Mouse (Mus musculus): ENCODE results near the gene Ak3.
A peak's percentile ranks its signal among the peaks of the same experiment; 100 is the strongest.

Gene Ak3

DNA sequence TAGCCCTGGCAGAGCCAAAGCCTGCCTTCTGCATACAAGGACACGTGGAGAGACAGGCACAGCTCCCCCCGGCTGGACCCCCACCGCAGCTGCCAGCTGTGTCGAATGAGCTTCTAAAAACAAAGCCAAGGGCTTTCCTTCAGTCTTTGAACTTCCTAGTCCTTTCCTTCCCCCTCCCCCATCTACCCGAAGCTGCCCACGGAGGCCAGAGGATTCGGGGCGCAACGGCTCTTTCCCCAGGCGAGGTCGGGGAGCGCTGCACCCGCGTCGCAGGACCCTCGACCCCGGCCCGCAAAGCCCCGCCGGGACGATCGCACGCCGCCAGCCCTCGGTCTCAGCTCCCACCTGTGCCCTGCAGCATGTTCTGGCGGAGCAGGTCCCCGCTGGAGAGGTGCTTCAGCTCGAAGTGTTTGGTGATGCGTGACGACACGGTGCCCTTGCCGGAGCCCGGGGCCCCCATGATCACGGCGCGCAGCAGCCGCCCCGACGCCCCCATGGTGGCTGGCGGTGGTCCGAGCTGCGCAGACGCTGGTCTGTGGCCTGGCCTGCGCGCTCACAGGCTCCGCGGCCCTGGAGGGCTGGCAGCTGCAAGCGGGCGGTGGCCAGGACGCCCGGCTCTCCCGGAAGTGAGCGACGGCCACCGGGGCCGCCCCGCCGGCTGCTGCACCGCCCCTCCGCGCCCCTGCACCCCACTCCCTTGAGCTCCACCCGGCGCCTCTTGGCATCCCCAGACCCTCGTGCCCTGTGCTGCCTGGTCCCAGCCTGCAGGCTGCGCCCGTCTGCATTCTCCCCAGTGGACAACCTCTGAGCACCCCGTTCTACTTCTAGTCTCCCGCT is at the start of gene Ak3:
TSS of gene Ak3 (minus strand) at position 628 of the 837 bp plus-strand sequence.
- peak; percentile 83 to 86 for DNase-seq

DNA sequence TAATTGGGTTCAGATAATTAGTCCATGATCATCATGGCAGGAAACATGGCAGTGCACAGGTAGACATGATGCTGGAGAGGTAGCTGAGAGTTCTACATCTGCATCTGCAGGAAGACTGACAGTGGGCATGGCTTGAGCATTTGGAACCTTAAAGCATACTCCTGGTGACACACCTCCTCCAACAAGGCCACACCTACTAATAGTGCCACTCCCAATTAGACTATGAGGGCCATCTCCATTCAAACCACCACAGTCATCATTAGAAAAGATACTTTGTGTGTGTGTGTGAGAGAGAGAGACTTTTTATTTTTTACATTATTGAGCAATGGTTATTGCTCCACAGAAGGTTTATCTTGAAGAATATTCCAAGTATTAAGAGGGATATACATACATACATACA is 44.4 kb upstream of the Ak3 start:
- DNase-seq = no peak

DNA sequence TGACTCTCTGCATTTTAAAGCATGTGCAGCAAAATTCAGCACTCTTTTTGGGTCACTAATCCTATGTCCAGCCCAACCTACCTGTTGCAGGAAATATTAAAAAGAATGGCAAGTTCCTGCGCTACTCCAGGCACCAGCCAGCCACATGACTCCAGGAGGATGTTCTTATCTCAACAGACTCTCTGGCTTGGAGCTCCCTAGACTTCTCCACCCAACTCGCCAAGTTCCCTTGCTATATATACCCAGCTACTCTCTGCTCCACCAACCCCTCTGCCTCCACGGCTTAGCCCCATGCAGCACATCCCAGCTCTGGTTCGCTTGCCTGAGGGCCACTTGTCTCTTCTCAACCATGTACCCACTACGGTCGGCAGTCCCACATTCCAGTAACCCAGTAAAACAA is 40.9 kb upstream of the Ak3 start:
- DNase-seq = no peak

- DNase-seq = peak; percentile 18 to 39
These were observed 27.0 kb upstream of the Ak3 start for GRCm38 (mm10) chr19:29074802-29075201.

DNA sequence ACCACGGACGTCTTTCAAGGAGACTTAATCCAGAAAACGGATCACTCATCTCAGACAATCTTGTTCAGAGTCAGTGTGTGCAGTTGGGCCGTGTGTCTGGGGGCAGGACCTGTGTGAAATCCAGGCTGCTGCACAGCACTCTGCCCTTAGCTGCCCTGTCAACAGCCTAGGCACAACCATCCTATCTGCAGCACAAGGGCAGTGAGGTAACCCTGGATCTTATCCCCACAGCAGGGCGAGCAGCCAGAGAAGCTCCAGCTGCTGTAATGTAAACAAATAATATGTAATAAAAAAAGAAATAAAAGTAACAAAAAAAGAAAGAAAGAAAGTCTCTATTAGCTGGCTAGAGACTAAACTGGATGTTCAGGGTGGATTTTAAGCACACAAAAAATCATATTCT is 21.4 kb upstream of the Ak3 start:
- DNase-seq = no peak

DNA sequence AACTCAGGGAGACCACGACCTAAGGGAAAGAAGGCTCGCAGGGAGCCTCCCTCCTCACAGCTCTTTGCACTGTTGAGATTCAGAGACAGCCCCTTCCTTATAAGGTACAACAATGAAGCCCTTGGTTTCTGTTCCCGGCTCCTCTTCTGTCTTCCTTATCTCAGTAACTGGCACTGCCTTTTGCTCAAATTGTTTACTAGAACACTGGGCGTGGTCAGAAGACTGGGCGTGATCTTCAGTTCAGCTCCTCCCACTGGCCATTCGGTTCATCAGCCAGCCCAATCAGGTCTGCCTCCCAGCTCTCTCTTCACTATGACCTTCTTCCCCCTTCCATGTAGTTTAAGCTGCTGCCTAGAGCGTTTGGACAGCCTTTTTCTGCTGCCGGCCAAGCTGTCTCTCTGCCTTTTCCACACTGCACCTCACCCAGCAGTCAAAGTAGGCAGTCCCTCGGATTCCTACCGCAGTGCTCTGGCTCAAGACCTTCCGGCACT is 19.3 kb upstream of the Ak3 start:
- peak; percentile 26 to 37 for DNase-seq

- DNase-seq = peak in 1 of 2 experiments; percentile 35
These were observed 16.8 kb upstream of the Ak3 start for GRCm38 (mm10) chr19:29064451-29065102.

DNA sequence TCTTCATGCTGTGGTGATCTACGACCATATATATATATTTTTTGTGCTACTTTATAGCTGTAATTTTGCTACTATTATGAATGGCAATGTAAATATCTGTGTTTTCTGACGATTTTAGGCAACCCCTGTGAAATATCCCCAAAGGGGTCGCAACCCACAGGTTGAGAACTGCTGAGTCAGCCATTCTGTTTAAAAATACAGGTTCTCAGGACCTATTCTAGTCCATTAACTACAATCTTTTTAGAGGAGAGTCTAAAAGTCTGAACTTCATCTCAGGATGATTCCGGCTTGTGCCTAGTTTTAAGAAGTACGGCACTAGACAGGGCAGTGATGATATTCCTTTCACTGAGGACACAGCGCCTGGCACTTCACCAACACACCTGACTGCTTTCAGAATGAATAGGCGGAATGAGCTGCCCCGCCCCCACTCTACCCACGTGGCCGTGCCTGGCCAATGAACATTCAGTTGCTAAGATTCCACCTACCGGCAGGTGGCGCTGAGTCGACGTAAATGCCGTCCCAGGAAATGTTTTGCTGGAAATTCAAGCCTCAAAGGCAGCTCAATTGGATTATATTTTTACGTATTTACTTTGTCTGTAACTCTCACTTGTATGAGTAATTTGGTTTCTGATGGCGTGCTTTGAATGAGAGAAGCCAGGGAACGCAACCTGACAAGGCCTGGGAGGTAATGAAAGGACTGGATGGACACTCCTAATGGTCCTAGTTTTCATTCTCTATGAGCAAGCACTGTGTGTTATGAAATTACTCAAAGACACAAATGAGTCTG is 16.0 kb upstream of the Ak3 start:
- DNase-seq = peak; percentile 97 to 99

DNA sequence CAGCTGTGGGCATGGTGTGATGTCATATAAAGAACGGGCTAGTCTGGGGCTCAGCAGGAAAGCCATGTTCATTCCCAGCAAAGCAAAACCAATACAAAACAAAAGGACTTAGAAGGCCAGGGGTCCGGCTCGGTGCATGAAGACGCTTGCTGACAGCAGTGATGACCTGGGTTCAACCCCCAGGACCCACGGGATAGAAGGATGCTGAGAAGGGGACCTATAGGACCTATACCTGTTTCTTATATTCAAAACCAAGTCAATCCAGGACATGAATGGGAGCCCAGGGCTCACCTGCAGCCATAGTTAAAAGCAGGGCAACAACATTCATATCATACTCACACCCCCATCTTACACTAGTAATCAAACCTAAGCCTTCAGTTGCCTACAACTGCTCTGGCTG is 15.2 kb upstream of the Ak3 start:
- DNase-seq = no peak

DNA sequence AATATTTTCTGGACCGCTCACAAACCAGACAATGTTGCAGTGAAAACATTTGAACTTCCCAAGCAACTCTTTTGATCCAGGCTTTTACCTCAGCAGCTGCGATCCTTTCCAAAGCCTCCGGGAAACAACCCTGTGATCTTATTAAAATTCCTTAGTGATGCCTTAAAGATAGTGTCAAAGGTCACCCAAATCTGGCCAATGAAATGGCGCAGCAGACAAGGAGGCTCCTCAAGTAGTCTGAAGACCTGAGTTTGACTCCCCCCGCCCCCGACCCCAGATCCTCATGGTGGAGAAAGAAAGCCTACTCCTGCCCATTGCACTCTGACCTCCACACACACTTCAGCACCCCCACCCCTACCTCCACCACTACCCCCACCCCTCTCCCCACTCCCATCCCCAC is 12.5 kb upstream of the Ak3 start:
- no peak for DNase-seq

DNA sequence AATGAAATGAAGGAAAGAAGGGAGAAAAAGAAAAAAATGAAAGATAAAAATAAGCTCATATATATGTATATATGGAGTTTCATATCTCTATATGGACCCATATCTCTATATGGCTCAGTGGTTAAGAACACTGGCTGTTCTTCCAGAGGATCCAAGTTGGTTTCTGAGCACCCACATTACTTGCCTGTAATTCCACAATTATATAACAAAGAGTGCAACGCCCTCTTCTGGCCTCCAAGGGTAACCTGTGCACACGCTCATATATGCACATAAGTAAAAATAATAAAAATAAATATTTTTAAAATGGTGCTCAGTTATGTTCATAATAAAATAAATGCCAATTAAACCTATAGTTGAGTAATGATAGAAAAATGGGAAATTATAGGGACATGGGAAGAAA is 11.9 kb upstream of the Ak3 start:
- no peak for DNase-seq

DNA sequence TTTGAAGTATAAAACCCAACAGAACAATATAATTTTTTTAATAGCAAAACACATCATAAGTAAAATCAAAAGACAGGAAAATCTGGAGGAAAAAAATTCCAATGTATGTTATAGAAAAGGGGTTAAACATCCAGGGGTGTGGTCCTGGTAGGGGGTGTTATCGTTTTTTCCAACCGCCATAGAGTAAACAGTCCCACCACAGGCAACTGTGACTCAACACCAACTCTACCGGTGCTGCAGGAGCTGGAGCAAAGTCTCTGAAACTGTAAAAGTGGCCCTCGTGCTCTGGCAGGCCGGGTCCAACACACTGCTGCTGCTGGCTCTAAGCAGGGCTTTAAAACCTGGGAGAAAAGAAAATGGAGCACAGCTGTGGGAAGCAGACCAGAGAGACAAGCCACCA is 11.0 kb upstream of the Ak3 start:
- DNase-seq = no peak

- no peak for DNase-seq
These were observed 7.7 kb upstream of the Ak3 start for GRCm38 (mm10) chr19:29055469-29055868.

DNA sequence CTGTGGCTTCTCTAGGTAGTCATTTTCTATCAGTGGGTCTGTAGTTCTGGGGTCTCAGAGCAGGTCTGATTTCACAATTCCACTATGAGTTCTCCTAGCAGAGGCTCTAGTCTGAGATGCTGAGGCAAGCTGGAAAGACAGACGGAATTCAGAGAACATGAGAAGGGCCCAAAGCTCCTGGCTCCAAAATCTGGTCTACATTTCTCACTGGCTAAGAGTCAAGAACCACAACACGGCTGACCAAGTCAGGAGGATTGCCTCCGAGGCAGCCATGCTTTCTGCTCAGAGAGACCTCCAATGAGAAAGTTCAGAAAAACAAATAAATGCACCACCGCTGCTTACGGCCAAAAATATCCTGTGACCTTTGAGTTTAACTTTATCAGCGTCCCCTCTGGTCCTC is 6.8 kb upstream of the Ak3 start:
- no peak for DNase-seq

GRCm38 (mm10) chr19:29052786-29053185 is 5.0 kb upstream of the Ak3 start:
- DNase-seq = no peak

- no peak for DNase-seq
These were observed 2.6 kb upstream of the Ak3 start for GRCm38 (mm10) chr19:29050186-29050980.

DNA sequence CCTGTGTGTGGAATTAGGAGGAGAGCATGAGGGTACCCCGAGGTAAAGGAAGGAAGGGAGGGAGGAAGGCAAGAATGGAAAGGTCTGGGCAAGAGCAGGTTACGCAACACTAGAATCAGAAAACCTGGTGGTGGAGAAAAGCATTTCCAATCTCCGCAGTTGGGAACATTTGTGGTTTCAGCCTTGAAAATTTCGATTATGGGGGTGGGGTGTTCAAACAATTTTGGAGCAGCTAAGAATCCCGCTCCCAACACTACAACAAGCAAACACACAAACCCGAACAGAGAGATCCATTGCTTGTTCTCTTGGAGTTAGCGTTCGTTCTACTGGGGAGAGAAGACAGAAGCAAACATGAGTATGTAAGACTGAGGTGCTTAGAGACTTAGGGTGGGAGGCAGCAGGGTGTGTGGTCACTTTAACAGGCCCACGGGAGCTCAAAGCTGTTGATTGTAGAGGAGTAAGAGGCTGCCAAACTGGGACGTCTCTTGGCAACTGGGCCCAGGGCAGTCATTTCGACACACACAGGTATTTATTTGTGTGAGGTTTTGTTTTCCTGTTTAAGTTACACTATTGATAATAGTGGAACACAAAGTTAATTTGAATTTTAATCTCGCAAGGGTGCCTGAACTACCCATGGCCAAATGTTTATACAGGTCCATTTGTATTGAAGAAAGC is 1.8 kb upstream of the Ak3 start:
- DNase-seq = no peak

- DNase-seq = no peak
These were observed 814 bp downstream of the Ak3 start for GRCm38 (mm10) chr19:29046961-29047333.

DNA sequence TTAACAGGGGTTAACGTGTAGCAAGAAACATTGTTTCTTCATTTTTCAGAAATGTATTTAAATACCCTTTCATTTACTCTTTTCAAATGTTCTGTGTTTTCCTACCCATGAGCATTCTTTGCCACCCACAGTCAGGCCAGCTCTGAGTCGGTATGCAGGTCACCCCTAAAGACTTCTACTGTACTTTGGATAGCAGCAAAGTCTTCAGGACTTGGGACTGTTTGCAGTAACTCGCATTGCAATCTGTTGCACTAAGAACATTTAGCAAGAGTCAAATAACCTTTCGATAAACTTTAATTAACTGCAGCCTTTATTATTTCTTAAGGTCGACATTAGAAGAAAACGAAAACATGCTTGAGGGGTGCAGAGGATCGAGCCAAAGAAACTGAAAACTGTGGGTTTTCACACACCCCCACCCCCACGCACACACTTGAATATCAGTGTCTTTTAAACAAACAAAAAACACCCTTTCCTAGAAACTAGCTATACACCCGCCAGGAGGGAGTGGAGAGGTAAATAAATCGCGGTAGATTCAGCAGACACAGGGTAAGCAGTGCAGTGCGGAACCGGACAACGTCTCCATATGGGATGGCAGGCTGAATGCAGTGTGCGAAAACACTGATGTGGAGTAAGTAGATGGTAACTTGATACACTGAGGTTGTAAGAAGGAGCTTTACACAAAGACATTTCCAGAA is 1.7 kb downstream of the Ak3 start:
- no peak for DNase-seq

DNA sequence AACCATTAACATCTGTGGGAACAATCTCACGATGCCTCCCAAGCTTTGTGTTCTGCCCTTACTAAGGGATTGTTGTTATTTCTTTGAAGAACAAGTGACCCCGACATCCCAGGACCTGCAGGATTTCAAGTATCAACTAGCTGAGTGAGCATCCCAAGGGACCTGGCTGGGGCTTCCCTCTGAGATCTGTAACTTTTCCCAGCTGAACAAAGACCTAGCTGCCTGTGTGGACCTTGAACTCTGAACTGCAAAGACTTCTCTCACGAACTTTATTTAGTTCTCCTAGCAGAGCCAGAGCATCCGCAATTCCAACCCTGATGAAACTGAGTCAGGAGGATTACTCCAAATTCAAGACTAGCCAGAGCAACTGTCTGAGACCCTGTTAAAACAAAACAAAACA is 2.4 kb downstream of the Ak3 start:
- DNase-seq = no peak

DNA sequence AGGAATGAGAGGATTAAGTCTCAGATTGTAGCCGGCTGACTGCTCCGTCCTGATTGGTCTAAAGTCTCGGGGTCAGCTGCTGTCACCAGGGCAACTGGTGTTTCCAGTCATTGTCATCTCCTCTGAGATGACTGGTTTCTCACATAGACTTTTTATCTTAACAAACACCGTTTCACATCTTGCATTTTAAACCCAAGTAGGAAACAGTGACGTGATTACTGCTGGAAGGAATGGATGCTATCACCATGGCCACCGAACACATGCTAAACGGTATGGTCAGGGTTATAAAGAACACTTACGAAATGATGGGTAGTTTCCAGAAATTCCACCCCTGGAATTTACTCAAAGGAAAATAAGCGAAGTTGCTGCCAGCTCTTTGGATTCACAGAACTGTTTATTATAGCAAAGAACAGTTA is 3.4 kb downstream of the Ak3 start:
- DNase-seq = no peak
